Mouse (Mus musculus) forebrain, embryonic 11.5 days (tissue): ENCODE results near the gene Klf2. TPM values are rescaled to one million over a fixed set of nuclear protein-coding genes. Genes with fewer than 3 reads are reported as not detected.
A peak's percentile ranks its signal among the peaks of the same experiment; 100 is the strongest.

Source experiments
- ATAC-seq: fragments of 200-750 bp; cut with Nextera tagmentation; replicated peaks from 2 replicates; pipeline ENCODE4 v1.8.0; 2017; ENCODE audit warnings: moderate TSS enrichment; ENCODE audit not compliant: low FRiP score
- DNase-seq: peaks from one replicate; pipeline ENCODE4 v3.0.0-alpha.2; 2017; ENCODE audit warnings: low spot score
- H3K27ac ChIP-seq: fragments of 300-500 bp; sonication (generic); 2 replicates; pipeline ENCODE4 v1.5.1; 2014; ENCODE audit warnings: low read depth, low read length
- H3K27me3 ChIP-seq: fragments of 300-500 bp; sonication (generic); 2 replicates; pipeline ENCODE4 v1.6.1; 2014; ENCODE audit warnings: mild to moderate bottlenecking, low read length, mixed read lengths; ENCODE audit not compliant: control insufficient read depth, insufficient read depth
- H3K36me3 ChIP-seq: fragments of 300-500 bp; sonication (generic); 2 replicates; pipeline ENCODE4 v1.6.1; 2014; ENCODE audit warnings: mild to moderate bottlenecking, low read length, moderate library complexity, mixed read lengths; ENCODE audit not compliant: control insufficient read depth, insufficient read depth
- H3K4me1 ChIP-seq: fragments of 300-500 bp; sonication (generic); replicated peaks from 2 replicates; pipeline ENCODE4 v1.6.1; 2014; ENCODE audit warnings: low read length, mixed read lengths; ENCODE audit not compliant: control insufficient read depth, insufficient read depth
- H3K4me2 ChIP-seq: fragments of 300-500 bp; sonication (generic); 2 replicates; pipeline ENCODE4 v1.6.1; 2014; ENCODE audit warnings: low read depth, mild to moderate bottlenecking, low read length, moderate library complexity, mixed read lengths; ENCODE audit not compliant: severe bottlenecking
- H3K4me3 ChIP-seq: fragments of 300-500 bp; sonication (generic); 2 replicates; pipeline ENCODE4 v1.5.1; 2014; ENCODE audit warnings: low read depth, low read length
- H3K9ac ChIP-seq: fragments of 300-500 bp; sonication (generic); 2 replicates; pipeline ENCODE4 v1.6.1; 2014; ENCODE audit warnings: low read length
- H3K9me3 ChIP-seq: fragments of 300-500 bp; sonication (generic); 2 replicates; pipeline ENCODE4 v1.6.1; 2016; ENCODE audit warnings: low read length, mixed read lengths; ENCODE audit not compliant: control insufficient read depth
- WGBS: fragments of 180-500 bp; shearing (Covaris S2); extraction: QIAGEN DNeasy Blood & Tissue Kit; methylation state at CpG from one replicate; pipeline ENCODE4 v1.1.7; 2014; 5-methylcytosine and 5-hydroxymethylcytosine counted together
- polyA plus RNA-seq: library from polyadenylated mRNA; unstranded; fragments of >200 nt; fragmentation: Nextera tagmentation; extraction: Ambion mirVana; gene quantifications from 2 replicates; pipeline ENCODE4 v1.2.1, GENCODE M21; 2014

The Klf2 gene
- polyA plus RNA-seq, 1 experiment from 2014 or later, result 4.7 TPM

- H3K27me3 ChIP-seq, result no peaks in the 10 kb centered on the region
- no peak for DNase-seq
- no peaks in the 10 kb centered on the region for H3K9me3 ChIP-seq
- no peak for ATAC-seq
- no peak overlapping the region for H3K4me2 ChIP-seq
- 97% methylated on average over 2 of the region's 2 CpGs for WGBS
- H3K36me3 ChIP-seq, result peaks cover 4% of the 10 kb centered on the region
- no peaks in the 10 kb centered on the region for H3K4me1 ChIP-seq
- no peak overlapping the region for H3K27ac ChIP-seq
- no peak overlapping the region for H3K9ac ChIP-seq
- H3K4me3 ChIP-seq, result no peak overlapping the region
Observed at GRCm38 (mm10) chr8:72365016-72365415, 46.2 kb downstream of the Klf2 start.

DNA sequence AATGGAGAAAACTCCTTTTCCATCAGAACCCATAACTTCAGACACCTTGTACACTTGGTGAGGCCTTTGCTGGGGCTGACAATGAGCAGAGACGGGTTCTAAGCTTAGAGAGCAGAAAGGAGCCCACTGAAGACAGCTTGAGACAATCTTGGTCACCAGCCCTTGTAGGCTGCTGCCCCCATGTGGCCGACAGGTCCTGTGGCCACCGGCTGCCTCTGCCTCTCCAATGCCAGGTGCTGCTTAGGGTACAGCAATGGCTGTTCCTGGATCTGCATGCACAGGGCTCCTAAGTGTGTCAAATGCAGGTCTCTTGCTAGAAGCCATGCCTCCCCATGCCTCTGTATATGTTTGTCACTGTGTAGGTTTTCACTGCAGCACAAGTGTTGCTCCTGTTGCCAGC, 47.0 kb downstream of the Klf2 start:
- peaks cover 6% of the 10 kb centered on the region for H3K36me3 ChIP-seq
- no peaks in the 10 kb centered on the region for H3K4me1 ChIP-seq
- H3K9ac ChIP-seq, result no peak overlapping the region
- no peak overlapping the region for H3K27ac ChIP-seq
- 26% methylated on average over 3 of the region's 3 CpGs for WGBS
- ATAC-seq, result no peak
- no peaks in the 10 kb centered on the region for H3K9me3 ChIP-seq
- peak; percentile 77 for DNase-seq
- H3K4me3 ChIP-seq, result no peak overlapping the region
- H3K27me3 ChIP-seq, result no peaks in the 10 kb centered on the region
- H3K4me2 ChIP-seq, result no peak overlapping the region

GRCm38 (mm10) chr8:72366435-72366834, 47.6 kb downstream of the Klf2 start:
- WGBS, result 96% methylated on average over 2 of the region's 2 CpGs
- ATAC-seq (no peak), DNase-seq (no peak)
- H3K27me3 ChIP-seq, result no peaks in the 10 kb centered on the region
- H3K36me3 ChIP-seq, result peaks cover 6% of the 10 kb centered on the region
- H3K4me3 ChIP-seq, result no peak overlapping the region
- no peaks in the 10 kb centered on the region for H3K9me3 ChIP-seq
- H3K4me1 ChIP-seq, result no peaks in the 10 kb centered on the region
- no peak overlapping the region for H3K4me2 ChIP-seq
- no peak overlapping the region for H3K27ac ChIP-seq
- H3K9ac ChIP-seq, result no peak overlapping the region

Other genes starting within 250 kb of the Klf2 start
- gene Olfr373, start 235.9 kb upstream of the Klf2 start, polyA plus RNA-seq, result not detected in 2 replicates
- not detected in 2 replicates for gene Olfr374, start 212.0 kb upstream of the Klf2 start, polyA plus RNA-seq
- gene Tpm4, start 184.1 kb upstream of the Klf2 start, polyA plus RNA-seq, result 539 and 557 TPM in 2 replicates
- 90.5 and 110 TPM in 2 replicates for gene Rab8a, start 157.8 kb upstream of the Klf2 start, polyA plus RNA-seq
- not detected in 2 replicates for gene Hsh2d, start 129.4 kb upstream of the Klf2 start, polyA plus RNA-seq
- 0.25 TPM in 1 of 2 replicates, not detected in the other for gene Cib3, start 106.2 kb upstream of the Klf2 start, polyA plus RNA-seq
- gene Gm11034, start 105.4 kb upstream of the Klf2 start, polyA plus RNA-seq, result not detected in 2 replicates
- gene Fam32a, start 99.3 kb upstream of the Klf2 start, polyA plus RNA-seq, result 74.2 and 76.0 TPM in 2 replicates
- 173 and 190 TPM in 2 replicates for gene Ap1m1, start 79.0 kb upstream of the Klf2 start, polyA plus RNA-seq
- 45.4 and 48.2 TPM in 2 replicates for gene Gm10282, start 13.8 kb upstream of the Klf2 start, polyA plus RNA-seq
- gene Eps15l1, start 102.4 kb downstream of the Klf2 start, polyA plus RNA-seq, result 78.4 and 80.8 TPM in 2 replicates
- gene Calr3, start 124.8 kb downstream of the Klf2 start, polyA plus RNA-seq, result 1.2 and 1.7 TPM in 2 replicates
- gene 1700030K09Rik, start 124.8 kb downstream of the Klf2 start, polyA plus RNA-seq, result 14.9 and 15.4 TPM in 2 replicates
- gene Cherp, start 156.2 kb downstream of the Klf2 start, polyA plus RNA-seq, result 101 and 107 TPM in 2 replicates
- gene Slc35e1, start 173.6 kb downstream of the Klf2 start, polyA plus RNA-seq, result 20.9 and 21.1 TPM in 2 replicates
- 18.1 and 19.2 TPM in 2 replicates for gene Med26, start 229.2 kb downstream of the Klf2 start, polyA plus RNA-seq